Mouse (Mus musculus): ENCODE data around the gene Hcar2.
A peak's percentile ranks its signal among the peaks of the same experiment; 100 is the strongest.

Gene Hcar2

GRCm38 (mm10) chr5:123862374-123863350 is 2.6 kb downstream of the Hcar2 start:
- no peak for DNase-seq (ENCODE audit: low spot score in 2 of 2)

- peak; percentile 10 to 37 for DNase-seq (ENCODE audit: low spot score in 2 of 2)
Measured at GRCm38 (mm10) chr5:123858798-123859197, 6.5 kb downstream of the Hcar2 start.

GRCm38 (mm10) chr5:123854511-123854910 is 10.8 kb downstream of the Hcar2 start:
- no peak for DNase-seq (ENCODE audit: low spot score in 2 of 2)

GRCm38 (mm10) chr5:123853877-123854504 is 11.3 kb downstream of the Hcar2 start:
- DNase-seq (ENCODE audit: low spot score in 2 of 2) = no peak

GRCm38 (mm10) chr5:123851398-123851797 is 13.9 kb downstream of the Hcar2 start:
- peak; percentile 43 to 55 for DNase-seq (ENCODE audit: low spot score in 2 of 2)

- DNase-seq (ENCODE audit: low spot score in 2 of 2) = no peak
Measured at GRCm38 (mm10) chr5:123844316-123844715, 21.0 kb downstream of the Hcar2 start.

- no peak for DNase-seq (ENCODE audit: low spot score in 2 of 2)
Measured at GRCm38 (mm10) chr5:123843816-123844215, 21.5 kb downstream of the Hcar2 start.

- no peak for DNase-seq (ENCODE audit: low spot score in 2 of 2)
Measured at GRCm38 (mm10) chr5:123842935-123843282, 22.4 kb downstream of the Hcar2 start.

- DNase-seq (ENCODE audit: low spot score in 2 of 2) = no peak
Measured at GRCm38 (mm10) chr5:123842221-123842934, 22.9 kb downstream of the Hcar2 start.

GRCm38 (mm10) chr5:123837371-123837770 is 27.9 kb downstream of the Hcar2 start:
- no peak for DNase-seq (ENCODE audit: low spot score in 2 of 2)

GRCm38 (mm10) chr5:123834836-123835235 is 30.5 kb downstream of the Hcar2 start:
- no peak for DNase-seq (ENCODE audit: low spot score in 2 of 2)

GRCm38 (mm10) chr5:123832309-123832708 is 33.0 kb downstream of the Hcar2 start:
- no peak for DNase-seq (ENCODE audit: low spot score in 2 of 2)

- no peak for DNase-seq (ENCODE audit: low spot score in 2 of 2)
Measured at GRCm38 (mm10) chr5:123827659-123828091, 37.6 kb downstream of the Hcar2 start.

GRCm38 (mm10) chr5:123822706-123823105 is 42.6 kb downstream of the Hcar2 start:
- no peak for DNase-seq (ENCODE audit: low spot score in 2 of 2)

- DNase-seq (ENCODE audit: low spot score in 2 of 2) = no peak
Measured at GRCm38 (mm10) chr5:123821264-123821571, 44.1 kb downstream of the Hcar2 start.

- DNase-seq (ENCODE audit: low spot score in 2 of 2) = peak; percentile 6 to 27
Measured at GRCm38 (mm10) chr5:123820501-123821263, 44.6 kb downstream of the Hcar2 start.

- DNase-seq (ENCODE audit: low spot score in 2 of 2) = no peak
Measured at GRCm38 (mm10) chr5:123818941-123819577, 46.2 kb downstream of the Hcar2 start.

- no peak for DNase-seq (ENCODE audit: low spot score in 2 of 2)
Measured at GRCm38 (mm10) chr5:123816891-123817290, 48.4 kb downstream of the Hcar2 start.

Data from natural killer cell, adult 2 months (primary cell).